Mouse (Mus musculus) kidney, adult 8-10 months (tissue): Measurements from ENCODE around the gene Ccdc113.

Experiments
- DNase-seq, 2 experiments: peaks; one replicate each; pipeline ENCODE4 v3.0.0; 2022

Ccdc113 gene

GRCm38 (mm10) chr8:95533584-95534387, at the start of gene Ccdc113:
TSS of gene Ccdc113 (plus strand) at chr8:95534085.
- no peak for DNase-seq

GRCm38 (mm10) chr8:95487800-95488697, 45.8 kb upstream of the Ccdc113 start:
- no peak for DNase-seq

- DNase-seq = peak; percentile 64 to 73
Observed at GRCm38 (mm10) chr8:95488698-95489332, 45.1 kb upstream of the Ccdc113 start.

- DNase-seq = no peak
Observed at GRCm38 (mm10) chr8:95490006-95490405, 43.9 kb upstream of the Ccdc113 start, which contains the start of gene Csnk2a2. TSS of gene Csnk2a2 (minus strand) at chr8:95490039.

GRCm38 (mm10) chr8:95492057-95492456, 41.8 kb upstream of the Ccdc113 start:
- DNase-seq = no peak

- no peak for DNase-seq
Observed at GRCm38 (mm10) chr8:95495444-95495843, 38.4 kb upstream of the Ccdc113 start.

- DNase-seq = no peak
Observed at GRCm38 (mm10) chr8:95496420-95496819, 37.5 kb upstream of the Ccdc113 start.

GRCm38 (mm10) chr8:95497821-95498220, 36.1 kb upstream of the Ccdc113 start:
- no peak for DNase-seq

- DNase-seq = no peak
Observed at GRCm38 (mm10) chr8:95499266-95500064, 34.4 kb upstream of the Ccdc113 start.

GRCm38 (mm10) chr8:95500436-95500835, 33.4 kb upstream of the Ccdc113 start:
- DNase-seq = no peak

- DNase-seq = no peak
Observed at GRCm38 (mm10) chr8:95502431-95502830, 31.5 kb upstream of the Ccdc113 start.

GRCm38 (mm10) chr8:95504835-95505234, 29.1 kb upstream of the Ccdc113 start:
- no peak for DNase-seq

GRCm38 (mm10) chr8:95505606-95506005, 28.3 kb upstream of the Ccdc113 start:
- DNase-seq = no peak

GRCm38 (mm10) chr8:95506245-95506644, 27.6 kb upstream of the Ccdc113 start:
- no peak for DNase-seq

GRCm38 (mm10) chr8:95512257-95512656, 21.6 kb upstream of the Ccdc113 start:
- no peak for DNase-seq

GRCm38 (mm10) chr8:95513219-95513618, 20.7 kb upstream of the Ccdc113 start:
- DNase-seq = no peak

- no peak for DNase-seq
Observed at GRCm38 (mm10) chr8:95516928-95517327, 17.0 kb upstream of the Ccdc113 start.

- no peak for DNase-seq
Observed at GRCm38 (mm10) chr8:95523991-95524390, 9.9 kb upstream of the Ccdc113 start.

- no peak for DNase-seq
Observed at GRCm38 (mm10) chr8:95528194-95528593, 5.7 kb upstream of the Ccdc113 start.

- DNase-seq = no peak
Observed at GRCm38 (mm10) chr8:95528750-95529310, 5.1 kb upstream of the Ccdc113 start.

- DNase-seq = no peak
Observed at GRCm38 (mm10) chr8:95532206-95532605, 1.7 kb upstream of the Ccdc113 start.

- no peak for DNase-seq
Observed at GRCm38 (mm10) chr8:95539487-95539886, 5.6 kb downstream of the Ccdc113 start.
